Mouse (Mus musculus): Measurements from ENCODE around the gene Gm49320. TPM values are rescaled to one million over a fixed set of nuclear protein-coding genes. Genes with fewer than 3 reads are reported as not detected.

Gm49320 gene
- 1 to 10 TPM; 2.0 to 2.8 (median 2.3) TPM for total RNA-seq (2022)

DNA sequence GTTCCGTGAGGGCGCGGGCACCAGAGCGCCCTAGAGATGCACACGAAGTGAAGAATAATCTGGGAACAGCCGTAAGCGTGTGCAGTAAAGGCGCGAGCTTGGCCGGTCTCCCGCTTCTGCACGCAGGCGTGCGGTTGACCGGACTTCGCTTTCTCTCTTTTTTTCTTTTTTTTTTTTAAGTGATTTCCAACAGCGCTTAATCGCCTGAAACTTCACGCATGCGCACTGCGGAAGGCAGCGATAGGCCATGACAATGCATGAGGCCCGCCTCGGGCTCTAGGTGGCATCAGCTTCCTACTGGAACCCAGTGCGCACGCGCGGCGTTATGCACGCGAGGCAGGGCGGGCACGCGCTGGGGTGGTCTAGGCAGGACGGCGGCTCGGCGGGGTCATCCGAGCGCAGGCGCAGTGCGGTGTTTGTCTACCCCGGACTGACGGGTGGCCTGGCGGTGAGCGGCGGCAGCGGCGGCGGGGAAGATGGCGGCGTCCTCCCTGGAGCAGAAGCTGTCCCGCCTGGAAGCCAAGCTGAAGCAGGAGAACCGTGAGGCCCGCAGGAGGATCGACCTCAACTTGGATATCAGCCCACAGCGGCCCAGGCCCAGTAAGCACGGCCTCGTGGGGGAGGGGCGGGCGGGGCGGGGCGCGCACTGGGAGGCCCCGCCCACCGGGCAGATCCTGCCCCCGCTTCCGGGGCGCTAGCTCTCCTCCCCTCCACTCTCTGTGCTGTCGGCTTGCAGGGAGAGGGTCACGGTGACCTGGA, at the start of gene Gm49320, which contains the start of gene Map2k7:
TSS of gene Gm49320 (plus strand) at position 432 of the 759 bp plus-strand sequence.
TSS of gene Map2k7 (plus strand) at position 307 of the 759 bp plus-strand sequence.
- DNase-seq (ENCODE audit: low spot score in 2 of 2), result peak; percentile 100

DNA sequence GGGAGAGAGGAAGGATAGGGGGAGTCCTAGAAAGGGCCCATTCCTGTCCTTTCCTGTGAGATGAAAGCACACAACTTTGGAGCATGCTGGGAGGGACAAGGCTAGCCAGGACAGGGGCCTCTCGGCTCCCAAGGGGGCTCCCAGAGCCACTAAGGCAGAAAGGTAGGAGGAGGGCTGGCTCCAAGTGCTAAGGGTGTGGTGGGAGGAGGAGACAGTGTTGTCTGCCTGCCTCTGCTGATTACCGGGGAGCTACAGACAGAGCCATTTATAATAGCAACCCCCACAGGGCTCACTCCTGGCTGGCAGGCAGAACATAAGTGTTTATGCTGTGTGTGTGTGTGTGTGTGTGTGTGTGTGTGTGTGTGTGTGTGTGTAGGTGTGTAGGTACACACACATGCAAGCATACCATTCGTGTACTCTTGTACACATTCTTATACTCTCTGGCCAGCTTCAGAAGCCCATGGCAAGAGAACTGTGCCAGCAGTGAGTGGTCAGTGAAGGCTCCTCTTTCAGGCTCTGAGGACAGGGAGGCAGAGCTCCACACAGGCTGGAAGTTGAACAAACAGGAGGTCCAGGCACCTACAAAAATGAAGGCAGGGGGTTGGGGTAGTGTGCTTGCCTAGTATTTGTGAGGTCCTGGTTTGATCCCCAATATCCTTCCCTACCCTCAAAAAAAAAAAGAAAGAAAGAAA, 49.5 kb upstream of the Gm49320 start:
- DNase-seq (ENCODE audit: low spot score in 2 of 2), result no peak

DNA sequence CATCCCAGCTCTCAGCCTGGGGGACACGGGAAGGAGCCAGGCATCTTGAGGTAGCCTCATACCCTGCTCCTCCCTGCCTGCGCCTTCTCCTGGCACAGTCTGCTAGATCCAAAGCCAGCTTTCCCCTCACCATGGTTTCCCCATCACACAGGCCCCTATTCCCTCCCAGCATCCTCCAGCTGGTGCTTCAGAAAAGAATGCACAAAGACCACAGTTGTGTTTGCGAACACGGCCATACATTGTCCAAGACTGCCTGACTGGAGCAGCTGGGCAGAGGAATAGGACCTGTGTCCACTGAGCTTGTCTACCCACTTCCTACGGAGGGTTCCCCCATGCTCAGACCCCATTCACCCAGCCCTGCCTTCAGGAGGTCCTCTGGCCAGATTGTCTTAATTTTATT, 46.4 kb upstream of the Gm49320 start:
- DNase-seq (ENCODE audit: low spot score in 2 of 2), result peak; percentile 64 to 73

DNA sequence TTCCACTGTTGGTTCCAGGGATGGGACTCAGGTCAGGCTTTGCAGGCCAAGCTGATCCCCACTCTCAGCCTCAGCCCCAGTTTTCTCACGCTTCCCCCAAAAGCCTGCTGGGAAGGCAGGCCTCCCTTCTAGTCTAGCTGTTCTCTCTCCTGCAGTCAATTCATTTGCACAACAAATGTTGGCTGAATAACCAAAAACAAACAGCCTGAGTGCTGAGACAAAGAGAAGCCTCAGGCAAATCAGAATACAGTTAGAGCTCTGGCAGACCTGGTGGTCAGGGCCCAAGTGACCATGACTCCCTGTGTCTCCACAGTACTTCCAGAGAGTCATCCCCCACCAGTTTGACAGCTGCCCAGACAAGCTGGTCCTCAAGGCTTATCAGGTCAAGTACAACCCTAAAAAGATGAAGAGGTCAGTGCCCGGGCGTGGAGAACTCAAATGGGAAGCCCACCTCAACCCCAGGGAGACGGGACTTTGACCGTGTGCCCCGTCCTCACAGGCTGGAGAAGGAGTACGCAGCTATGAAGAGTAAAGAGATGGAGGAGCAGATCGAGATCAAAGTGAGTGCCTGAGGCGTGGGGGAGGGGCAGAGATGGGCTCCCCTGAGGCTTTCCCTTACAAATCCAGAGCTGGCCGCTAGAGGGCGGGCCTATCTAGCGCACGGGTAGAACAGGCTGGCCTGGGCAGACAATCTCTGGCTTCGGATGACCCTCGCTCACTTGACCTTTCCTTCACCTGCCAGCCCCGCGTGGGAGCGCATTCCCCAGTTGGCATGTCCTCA, 45.7 kb upstream of the Gm49320 start:
- DNase-seq (ENCODE audit: low spot score in 2 of 2), result peak; percentile 85 to 93

DNA sequence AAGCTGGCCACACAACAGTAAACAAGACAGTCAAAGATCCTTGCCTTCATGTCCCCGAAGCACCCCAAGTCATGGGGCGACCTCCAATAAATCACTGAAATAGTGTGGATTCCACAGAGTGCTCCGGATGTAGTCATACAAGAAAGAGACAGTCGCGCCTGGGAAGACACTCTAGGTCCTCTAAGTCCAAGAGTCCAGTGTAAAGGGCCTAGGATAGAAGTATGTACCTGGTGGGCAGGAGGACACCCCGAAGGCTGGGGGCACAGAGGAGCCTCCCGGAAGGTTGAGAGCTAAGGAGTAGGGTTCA, 45.1 kb upstream of the Gm49320 start:
- DNase-seq (ENCODE audit: low spot score in 2 of 2), result no peak

DNA sequence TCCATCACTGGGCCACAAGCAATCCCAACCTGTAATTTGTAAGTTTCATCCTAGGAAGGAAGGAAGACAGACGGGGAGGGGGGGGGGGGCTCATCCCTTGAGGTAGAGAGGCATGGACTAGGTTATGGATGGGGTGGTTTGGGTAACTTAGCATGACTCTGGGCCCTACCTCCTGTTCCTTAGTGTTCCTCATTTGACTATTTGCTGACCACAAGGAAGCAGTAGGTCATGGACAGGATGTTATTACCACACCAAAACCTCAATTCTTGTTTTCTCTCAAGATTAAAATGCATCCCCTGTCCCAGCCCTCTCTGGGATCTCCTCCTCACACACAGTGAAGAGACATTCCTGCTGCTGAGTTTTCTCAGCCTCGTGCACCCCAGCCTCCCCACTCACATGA, 37.3 kb upstream of the Gm49320 start:
- DNase-seq (ENCODE audit: low spot score in 2 of 2), result no peak

DNA sequence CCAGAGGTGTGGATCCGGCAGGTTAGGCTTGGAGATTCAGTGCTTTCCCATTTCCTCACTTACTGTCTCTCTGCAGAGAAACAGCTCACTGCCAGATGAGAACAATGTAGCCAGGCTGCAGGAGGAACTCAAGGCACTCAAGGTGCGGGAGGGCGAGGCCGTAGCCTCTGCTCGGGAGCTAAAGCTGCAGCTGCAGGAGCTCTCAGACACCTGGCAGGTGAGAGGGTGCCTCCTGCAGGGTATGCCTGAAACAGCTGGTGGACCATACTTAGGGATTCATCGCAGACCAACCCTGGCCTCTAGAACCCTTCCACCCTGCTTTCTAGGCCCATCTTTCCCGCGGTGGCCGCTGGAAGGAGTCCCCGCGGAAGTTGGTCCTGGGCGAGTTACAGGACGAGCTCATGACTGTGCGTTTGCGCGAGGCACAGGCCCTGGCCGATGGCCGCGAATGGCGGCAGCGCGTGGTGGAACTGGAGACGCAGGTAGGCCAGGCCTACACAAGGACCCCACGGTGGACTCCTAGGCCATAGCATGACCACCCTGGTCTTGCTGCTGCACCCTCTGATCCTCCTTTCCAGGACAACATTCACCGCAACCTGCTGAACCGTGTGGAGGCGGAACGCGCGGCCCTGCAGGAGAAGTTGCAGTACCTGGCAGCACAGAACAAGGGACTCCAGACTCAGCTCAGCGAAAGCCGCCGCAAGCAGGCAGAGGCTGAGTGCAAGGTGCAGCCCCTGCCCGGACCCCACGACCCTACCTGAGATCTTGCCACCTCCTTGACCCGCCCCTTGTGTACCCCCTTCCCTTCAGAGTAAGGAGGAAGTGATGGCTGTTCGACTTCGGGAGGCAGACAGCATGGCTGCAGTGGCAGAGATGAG, 33.2 kb upstream of the Gm49320 start:
- DNase-seq (ENCODE audit: low spot score in 2 of 2), result no peak

DNA sequence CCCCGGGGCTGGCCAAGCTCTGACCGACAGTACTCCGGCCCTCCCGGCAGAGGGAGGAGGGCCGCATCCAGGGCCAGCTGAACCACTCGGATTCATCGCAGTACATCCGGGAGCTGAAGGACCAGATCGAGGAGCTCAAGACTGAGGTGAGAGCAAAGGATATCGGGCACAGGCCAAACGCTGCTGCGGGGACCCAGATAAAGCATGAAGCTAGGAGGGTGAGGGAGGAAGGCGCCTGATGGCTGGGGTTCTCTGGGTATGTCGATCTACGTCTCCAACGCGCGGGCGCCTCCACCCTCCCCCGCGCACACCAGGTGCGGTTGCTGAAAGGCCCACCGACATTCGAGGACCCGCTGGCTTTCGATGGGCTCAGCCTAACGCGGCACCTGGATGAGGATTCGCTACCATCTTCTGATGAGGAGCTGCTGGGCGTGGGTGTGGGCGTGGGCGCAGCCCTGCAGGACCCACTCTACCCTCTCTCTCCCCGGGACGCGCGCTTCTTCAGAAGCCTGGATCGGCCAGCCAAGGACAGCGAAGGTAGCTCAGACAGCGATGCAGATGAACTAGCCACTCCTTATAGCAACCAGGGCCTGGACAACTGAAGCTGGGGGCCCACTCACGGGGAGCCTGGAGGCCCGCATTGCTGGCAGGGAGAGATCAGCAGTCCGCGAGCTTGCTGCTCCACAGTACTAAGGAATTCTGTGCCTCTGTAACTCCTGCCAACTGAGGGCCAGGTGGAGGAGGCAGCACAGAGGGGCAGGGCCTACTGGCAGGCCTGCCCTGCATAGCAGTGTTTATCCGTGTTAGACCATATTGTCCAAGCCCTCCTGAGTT, 32.3 kb upstream of the Gm49320 start:
- DNase-seq (ENCODE audit: low spot score in 2 of 2), result peak in 1 of 2 experiments; percentile 38

DNA sequence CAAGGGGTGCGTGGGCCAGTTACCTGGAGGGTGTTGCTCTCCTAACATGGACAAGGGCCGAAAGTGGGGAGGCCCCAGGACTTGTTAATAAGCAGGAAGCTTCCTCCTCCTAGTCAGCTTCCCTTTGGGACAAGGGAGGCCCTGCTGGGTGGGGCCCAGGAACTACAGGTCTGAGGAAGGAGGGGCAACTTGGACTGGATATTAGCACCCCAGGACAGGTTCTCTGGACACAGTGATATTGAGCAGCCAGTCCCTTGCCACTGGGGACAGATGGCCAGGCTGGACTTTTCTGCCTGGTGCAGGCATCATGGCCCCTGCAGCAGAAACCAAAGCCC, 31.7 kb upstream of the Gm49320 start:
- DNase-seq (ENCODE audit: low spot score in 2 of 2), result no peak

DNA sequence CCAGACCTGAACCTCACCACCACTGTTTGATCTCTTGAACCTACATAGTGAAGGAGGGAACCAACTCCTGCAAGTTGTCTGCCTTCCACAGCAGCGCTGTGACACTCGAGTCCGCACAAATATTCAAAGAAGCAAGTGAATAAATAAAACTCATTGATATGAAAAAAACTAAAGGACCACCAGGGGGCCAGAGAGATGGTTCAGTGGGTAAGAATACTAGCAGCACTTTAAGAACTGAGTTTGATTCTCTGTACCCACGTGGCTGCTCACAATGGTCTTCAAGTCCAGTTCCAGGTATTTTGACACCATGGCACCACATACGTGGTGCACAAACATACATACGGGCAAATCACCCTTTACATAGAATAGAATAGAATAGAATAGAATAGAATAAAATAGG, 27.6 kb upstream of the Gm49320 start:
- DNase-seq (ENCODE audit: low spot score in 2 of 2), result no peak

DNA sequence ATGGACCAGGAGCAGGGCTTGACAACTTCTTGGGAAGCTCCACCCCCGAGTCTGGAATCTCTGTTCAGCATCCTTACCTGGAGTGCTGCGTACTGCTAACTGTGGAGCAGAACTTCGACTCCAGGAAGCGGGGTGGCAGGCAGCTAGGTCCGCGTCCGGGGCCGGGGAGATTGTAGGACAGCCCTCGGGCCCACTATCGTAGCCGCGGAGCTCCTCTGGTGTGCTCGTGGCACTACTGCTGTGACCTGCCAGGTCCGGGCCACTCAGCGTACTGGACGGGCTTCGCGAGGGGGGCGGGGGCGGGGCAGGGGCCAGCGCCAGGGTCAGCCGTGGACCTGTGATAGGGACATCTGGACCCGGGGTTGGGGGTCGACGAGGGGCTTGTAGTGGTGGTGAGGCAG, 25.9 kb upstream of the Gm49320 start:
- DNase-seq (ENCODE audit: low spot score in 2 of 2), result no peak

DNA sequence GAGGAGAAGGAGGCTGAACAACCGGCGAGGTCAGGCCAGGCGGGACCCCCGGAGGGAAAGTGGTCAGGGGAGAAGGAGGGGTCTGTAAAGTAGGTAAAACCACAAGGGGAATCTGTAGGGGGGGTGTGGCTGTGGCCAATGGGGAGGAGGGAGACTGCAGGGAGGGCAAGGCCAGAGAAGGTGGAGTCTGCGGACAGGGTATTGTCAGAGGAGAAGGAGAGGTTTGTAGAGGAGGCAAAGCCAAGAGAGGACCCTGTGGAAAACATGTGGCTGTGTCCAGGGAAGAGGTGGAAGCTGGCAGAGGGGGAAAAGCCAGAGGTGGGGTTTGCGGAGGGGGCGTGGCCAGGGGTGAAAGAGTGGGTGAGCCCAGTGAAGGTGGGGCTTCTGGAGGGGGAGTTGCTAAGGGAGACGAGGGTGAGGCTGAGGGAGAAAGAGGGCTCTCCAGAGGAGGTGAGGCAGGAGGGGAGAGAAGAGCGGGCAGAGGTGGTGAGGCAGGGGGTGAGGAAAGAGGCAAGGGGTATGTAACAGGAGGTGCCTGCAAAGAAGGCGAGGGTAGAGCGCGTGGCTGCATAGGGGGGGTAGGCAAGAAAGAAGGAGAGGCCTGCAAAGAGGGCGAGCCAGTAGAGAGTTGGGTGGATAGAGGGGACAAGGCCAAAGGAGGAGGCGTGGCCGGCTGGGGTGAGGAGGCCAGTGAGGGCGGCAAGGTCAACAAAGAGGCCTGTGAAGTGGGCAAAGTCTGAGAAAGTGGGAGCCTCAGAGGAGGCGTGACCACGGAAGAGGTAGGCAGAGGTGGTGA, 25.3 kb upstream of the Gm49320 start:
- DNase-seq (ENCODE audit: low spot score in 2 of 2), result no peak

DNA sequence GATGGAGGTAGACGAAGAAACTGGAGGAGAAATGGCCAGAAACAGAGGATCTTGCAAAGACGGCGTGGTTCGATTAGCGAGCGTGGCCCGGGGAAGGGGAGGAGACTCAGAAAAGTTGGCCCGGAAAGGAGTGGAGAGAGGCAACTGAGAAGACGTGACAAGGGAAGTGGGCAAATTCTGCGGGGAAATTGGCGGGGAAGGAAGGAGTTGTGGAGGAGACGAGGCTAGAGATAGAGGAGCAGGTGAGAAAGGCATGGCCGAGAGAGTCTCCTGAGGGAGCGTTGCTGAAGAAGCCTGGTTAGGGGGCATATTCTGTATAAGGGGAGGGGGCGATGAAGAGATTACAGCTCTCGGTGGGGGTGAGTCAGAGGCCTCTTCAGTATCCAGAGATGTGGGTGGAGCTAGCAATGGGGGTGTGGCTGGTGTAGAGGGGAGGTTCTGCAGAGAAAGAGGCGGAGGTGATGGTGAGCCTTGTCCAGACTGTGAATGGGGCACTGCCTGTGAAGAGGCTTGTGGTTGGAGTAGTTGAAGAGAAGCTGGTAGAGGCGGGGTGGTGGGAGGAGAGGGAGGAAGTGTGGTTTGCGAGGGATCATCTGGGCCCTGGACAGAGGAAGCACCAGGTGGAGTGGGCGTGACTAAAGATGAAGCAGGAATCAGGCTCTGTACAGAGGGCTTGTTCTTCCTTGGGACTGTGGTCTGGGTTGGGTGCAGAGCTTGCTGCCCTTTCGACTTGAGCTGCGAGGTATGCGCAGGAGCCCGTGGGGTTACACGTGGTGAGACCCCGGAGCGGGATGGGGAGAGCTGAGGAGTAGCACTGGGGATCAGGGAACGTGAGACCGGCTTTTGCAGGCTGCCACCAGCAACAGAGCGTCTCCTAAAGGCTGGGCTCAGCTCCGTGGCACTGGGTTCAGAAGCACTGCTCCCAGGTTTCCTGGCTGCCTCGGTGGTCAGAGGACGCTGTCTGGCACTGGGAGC, 24.4 kb upstream of the Gm49320 start:
- DNase-seq (ENCODE audit: low spot score in 2 of 2), result no peak

DNA sequence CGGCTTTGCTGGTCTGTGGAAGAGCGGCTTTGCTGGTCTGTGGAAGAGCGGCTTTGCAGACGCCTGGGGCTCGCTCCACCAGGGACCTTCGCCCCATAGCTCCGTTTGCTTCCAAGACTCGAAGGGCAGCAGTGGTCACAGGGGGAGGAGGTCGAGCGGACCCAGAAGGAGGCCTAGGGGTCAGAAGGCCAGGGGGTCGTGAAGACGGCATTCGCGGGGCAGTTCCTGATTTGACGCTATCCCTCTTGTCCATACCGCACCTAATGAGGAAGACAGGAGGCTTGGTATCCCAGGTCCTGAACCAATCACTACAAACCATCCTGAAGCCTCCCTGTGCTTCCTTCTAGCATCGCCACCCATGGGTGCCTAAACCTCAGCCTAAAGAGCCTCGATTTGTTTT, 22.4 kb upstream of the Gm49320 start:
- DNase-seq (ENCODE audit: low spot score in 2 of 2), result no peak

DNA sequence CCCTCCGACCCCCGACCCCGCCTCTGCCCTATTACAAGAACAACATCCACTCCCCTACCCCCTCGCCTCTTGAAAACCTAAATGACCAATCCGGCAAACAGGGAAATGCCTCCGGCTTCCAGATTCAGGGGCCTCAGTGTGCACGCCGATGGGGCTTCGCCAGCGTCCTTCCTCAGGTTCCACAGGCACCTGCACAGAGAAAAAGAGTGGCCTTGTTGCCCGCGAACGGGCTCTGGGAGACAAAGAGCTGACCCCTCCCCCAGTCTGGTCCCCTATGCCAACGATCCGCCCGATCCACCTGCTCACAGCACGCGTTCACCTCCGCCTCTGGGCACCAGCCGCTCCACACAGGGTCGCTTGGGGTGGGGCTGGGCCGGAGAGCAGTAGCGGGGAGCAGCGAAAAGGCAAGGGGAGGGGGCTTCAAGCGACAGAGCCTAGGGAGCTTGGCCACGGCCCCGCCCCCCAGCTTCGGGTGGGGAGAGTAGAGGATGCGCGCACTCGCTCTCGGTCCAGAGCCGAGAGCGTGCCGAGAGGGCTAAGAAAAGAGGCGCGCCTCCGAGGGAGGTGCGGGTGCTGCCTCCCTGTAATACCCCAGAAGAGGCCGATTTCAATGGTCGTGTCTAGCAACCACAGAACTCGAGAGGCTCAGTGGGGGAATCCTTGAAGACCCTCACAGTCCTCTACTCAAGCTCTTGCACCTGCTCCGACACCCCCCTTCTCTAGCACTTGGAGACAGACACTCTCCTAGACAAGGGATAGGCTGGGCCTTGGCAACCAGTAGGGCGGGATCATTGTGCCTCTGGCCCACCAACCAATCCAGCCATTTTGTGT, 21.7 kb upstream of the Gm49320 start, which contains the start of gene Prr36:
TSS of gene Prr36 (minus strand) at position 669 of the 831 bp plus-strand sequence.
- peak; percentile 54 to 57 for DNase-seq (ENCODE audit: low spot score in 2 of 2)

DNA sequence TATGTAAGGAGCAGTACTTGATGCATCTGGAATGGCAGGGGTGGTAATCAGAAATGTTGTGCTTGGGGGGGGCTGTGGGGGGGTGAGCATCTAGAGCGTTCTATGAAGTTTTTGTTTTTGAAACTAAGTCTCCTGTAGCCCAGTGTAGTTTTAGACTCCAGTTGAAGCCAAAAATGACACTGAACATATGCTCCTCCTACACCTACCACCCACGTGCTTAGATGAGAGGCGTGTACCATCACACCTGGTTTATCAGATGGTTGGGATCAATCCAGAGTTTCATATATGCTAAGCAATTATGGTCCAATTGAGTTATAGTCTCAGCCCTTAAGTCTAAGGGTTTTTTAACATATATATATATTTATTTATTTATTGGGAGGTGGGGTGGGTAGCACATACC, 19.0 kb upstream of the Gm49320 start:
- DNase-seq (ENCODE audit: low spot score in 2 of 2), result no peak

DNA sequence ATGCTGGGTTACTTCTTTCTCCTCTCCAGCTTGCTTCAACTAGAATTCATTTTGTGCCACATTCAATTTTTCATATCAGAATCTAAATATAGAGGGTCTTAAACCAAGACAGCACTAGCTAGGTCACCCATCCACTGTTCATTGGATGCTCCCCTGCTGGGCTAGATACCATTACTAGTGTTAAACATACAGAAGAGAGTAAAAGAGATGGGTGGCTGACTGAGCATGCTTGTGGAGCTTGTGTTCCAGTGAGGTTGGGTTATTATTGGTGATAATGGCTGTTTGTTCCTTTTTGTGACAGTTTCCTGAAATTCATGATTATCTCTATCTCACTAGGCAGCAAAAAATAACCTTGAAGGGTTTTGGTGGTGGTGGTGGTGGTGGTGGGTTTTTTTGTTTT, 16.6 kb upstream of the Gm49320 start:
- no peak for DNase-seq (ENCODE audit: low spot score in 2 of 2)

Data from layer of hippocampus, adult 8-10 months (tissue).